Mouse (Mus musculus) MEL (cell line): ENCODE data around the gene Serinc3. TPM values are rescaled to one million over a fixed set of nuclear protein-coding genes. Genes with fewer than 3 reads are reported as not detected.

Source experiments
- DNase-seq: peaks from one replicate; pipeline ENCODE4 v3.0.0; 2011; ENCODE audit warnings: low read depth, low spot score
- H3K27ac ChIP-seq: 2 replicates; pipeline ENCODE4 v1.5.1; 2012; ENCODE audit warnings: low read depth, mild to moderate bottlenecking, control low read depth, low read length, moderate library complexity; ENCODE audit not compliant: control insufficient read depth
- H3K27me3 ChIP-seq, 2 experiments: fragments of 150-350 bp in 1 of 2; sonication (generic) in 1 of 2; 2 replicates each; pipeline ENCODE4 v1.6.1; 2012; ENCODE audit warnings: low read length in 2 of 2, mild to moderate bottlenecking in 2 of 2, improper control_type of control experiment in 1 of 2, moderate library complexity in 1 of 2; ENCODE audit not compliant: insufficient read depth in 2 of 2, control insufficient read depth in 1 of 2
- H3K36me3 ChIP-seq, 2 experiments: 2 replicates each; pipeline ENCODE4 v1.6.1; 2012 to 2014; ENCODE audit warnings: low read length in 2 of 2, improper control_type of control experiment in 1 of 2, inconsistent platforms in 1 of 2, mild to moderate bottlenecking in 1 of 2; ENCODE audit not compliant: insufficient read depth in 2 of 2, control insufficient read depth in 1 of 2
- H3K4me1 ChIP-seq, 2 experiments: fragments of 150-350 bp in 1 of 2; sonication (generic) in 1 of 2; 2 replicates each; pipeline ENCODE4 v1.6.1; 2012; ENCODE audit warnings: low read length in 2 of 2, improper control_type of control experiment in 1 of 2, mild to moderate bottlenecking in 1 of 2; ENCODE audit not compliant: insufficient read depth in 2 of 2, control insufficient read depth in 1 of 2
- H3K4me3 ChIP-seq, 2 experiments: fragments of 150-350 bp in 1 of 2; sonication (generic) in 1 of 2; 2 replicates each; pipeline ENCODE4 v1.5.1; 2012; ENCODE audit warnings: low read depth in 2 of 2, low read length in 2 of 2, mild to moderate bottlenecking in 2 of 2, moderate library complexity in 2 of 2, control low read depth in 1 of 2, improper control_type of control experiment in 1 of 2; ENCODE audit not compliant: control insufficient read depth in 1 of 2, insufficient read depth in 1 of 2
- H3K79me2 ChIP-seq: 2 replicates; pipeline ENCODE4 v1.6.1; 2012; ENCODE audit warnings: mild to moderate bottlenecking, low read length, moderate library complexity; ENCODE audit not compliant: control insufficient read depth, poor library complexity, insufficient read depth
- H3K9ac ChIP-seq: 2 replicates; pipeline ENCODE4 v1.6.1; 2012; ENCODE audit warnings: low read depth, mild to moderate bottlenecking, control low read depth, low read length, moderate library complexity; ENCODE audit not compliant: control insufficient read depth, poor library complexity, severe bottlenecking
- H3K9me3 ChIP-seq: fragments of 150-350 bp; sonication (generic); replicated peaks from 2 replicates; pipeline ENCODE4 v1.6.1; 2012; ENCODE audit warnings: mild to moderate bottlenecking, low read length, improper control_type of control experiment, moderate library complexity; ENCODE audit not compliant: insufficient read depth
- BHLHE40 ChIP-seq: IDR thresholded peaks from 2 replicates; pipeline ENCODE4 v1.6.1; 2012; ENCODE audit warnings: low read depth, mild to moderate bottlenecking, inconsistent platforms, low read length, improper control_type of control experiment, borderline replicate concordance
- CHD2 ChIP-seq: IDR thresholded peaks from 2 replicates; pipeline ENCODE4 v1.6.1; 2011; ENCODE audit warnings: low read length, improper control_type of control experiment
- GABPA ChIP-seq: IDR thresholded peaks from 2 replicates; pipeline ENCODE4 v1.6.1; 2012; ENCODE audit warnings: low read depth, mild to moderate bottlenecking, inconsistent platforms, low read length, improper control_type of control experiment, moderate library complexity
- GATA1 ChIP-seq: IDR thresholded peaks from 2 replicates; pipeline ENCODE4 v1.6.1; 2011; ENCODE audit warnings: low read depth, low read length, improper control_type of control experiment
- HCFC1 ChIP-seq: IDR thresholded peaks from 2 replicates; pipeline ENCODE4 v1.6.1; 2012; ENCODE audit warnings: low read depth, mild to moderate bottlenecking, inconsistent platforms, low read length, improper control_type of control experiment, moderate library complexity
- MAZ ChIP-seq: IDR thresholded peaks from 2 replicates; pipeline ENCODE4 v1.6.1; 2012; ENCODE audit warnings: low read depth, mild to moderate bottlenecking, inconsistent platforms, low read length, improper control_type of control experiment
- MEF2A ChIP-seq: IDR thresholded peaks from 2 replicates; pipeline ENCODE4 v1.6.1; 2014; ENCODE audit warnings: low read depth, mild to moderate bottlenecking, inconsistent platforms, low read length, improper control_type of control experiment; ENCODE audit not compliant: poor library complexity, insufficient replicate concordance, severe bottlenecking; ENCODE audit errors: extremely low read depth
- MXI1 ChIP-seq: IDR thresholded peaks from 2 replicates; pipeline ENCODE4 v1.6.1; 2011; ENCODE audit warnings: mild to moderate bottlenecking, low read depth, low read length, improper control_type of control experiment
- MYC ChIP-seq: IDR thresholded peaks from 2 replicates; pipeline ENCODE4 v1.6.1; 2011; ENCODE audit warnings: low read depth, mild to moderate bottlenecking, low read length, improper control_type of control experiment, moderate library complexity
- NELFE ChIP-seq: IDR thresholded peaks from 2 replicates; pipeline ENCODE4 v1.6.1; 2011; ENCODE audit warnings: low read depth, low read length, improper control_type of control experiment
- POLR2AphosphoS2 ChIP-seq: IDR thresholded peaks from 2 replicates; pipeline ENCODE4 v1.6.1; 2011; ENCODE audit warnings: low read length, improper control_type of control experiment
- POLR2AphosphoS5 ChIP-seq: IDR thresholded peaks from 2 replicates; pipeline ENCODE4 v1.6.1; 2012; ENCODE audit warnings: low read depth, borderline replicate concordance, mild to moderate bottlenecking, inconsistent platforms, low read length, moderate library complexity, mixed read lengths
- SIN3A ChIP-seq: IDR thresholded peaks from 2 replicates; pipeline ENCODE4 v1.6.1; 2012; ENCODE audit warnings: low read length, improper control_type of control experiment, inconsistent platforms
- SMC3 ChIP-seq: IDR thresholded peaks from 2 replicates; pipeline ENCODE4 v1.6.1; 2011; ENCODE audit warnings: low read depth, low read length, improper control_type of control experiment
- TCF12 ChIP-seq: IDR thresholded peaks from 2 replicates; pipeline ENCODE4 v1.6.1; 2014; ENCODE audit warnings: low read depth, mild to moderate bottlenecking, inconsistent platforms, low read length, improper control_type of control experiment, moderate library complexity
- USF2 ChIP-seq, 2 experiments: IDR thresholded peaks; 2 replicates each; pipeline ENCODE4 v1.6.1; 2011 to 2012; ENCODE audit warnings: improper control_type of control experiment in 2 of 2, low read length in 2 of 2, borderline replicate concordance in 1 of 2, inconsistent platforms in 1 of 2, low read depth in 1 of 2, mild to moderate bottlenecking in 1 of 2; ENCODE audit not compliant: insufficient read depth in 1 of 2
- ZC3H11A ChIP-seq: IDR thresholded peaks from 2 replicates; pipeline ENCODE4 v1.6.1; 2012; ENCODE audit warnings: low read depth, mild to moderate bottlenecking, inconsistent platforms, low read length, improper control_type of control experiment
- ZKSCAN1 ChIP-seq: IDR thresholded peaks from 2 replicates; pipeline ENCODE4 v1.6.1; 2012; ENCODE audit warnings: low read depth, mild to moderate bottlenecking, inconsistent platforms, low read length, improper control_type of control experiment, moderate library complexity
- ZMIZ1 ChIP-seq: IDR thresholded peaks from 2 replicates; pipeline ENCODE4 v1.6.1; 2012; ENCODE audit warnings: low read depth, mild to moderate bottlenecking, inconsistent platforms, low read length, improper control_type of control experiment, moderate library complexity
- polyA plus RNA-seq, 2 experiments: library from polyadenylated mRNA; stranded (reverse) in 1 of 2; unstranded in 1 of 2; fragments of >175 nt in 1 of 2; fragments of >200 nt in 1 of 2; gene quantifications; 2 replicates each; pipeline versions ENCODE4 v1.2.1 to v1.2.4; 2012; ENCODE audit warnings: low replicate concordance in 2 of 2, low read depth in 1 of 2; ENCODE audit not compliant: insufficient read length in 2 of 2, insufficient read depth in 1 of 2, missing spikeins in 1 of 2
- total RNA-seq: library from RNA; depleted of rRNA; stranded (reverse); fragments of 300-350 nt; gene quantifications from 2 replicates; pipeline ENCODE4 v1.2.3, GENCODE M21; 2012

Serinc3 gene
- total and polyA plus RNA-seq, 3 experiments: 348 to 650 (median 637) TPM

GRCm38 (mm10) chr2:163583226-163584087 is 61.5 kb downstream of the Serinc3 start:
- Histone ChIP-seq H3K36me3 (no peaks in the 10 kb centered on the region), H3K79me2 (no peaks in the 10 kb centered on the region), H3K27me3 (peaks cover 2 to 5% of the 10 kb centered on the region in 2 experiments; a peak in 2 of 4 replicates)
- TF ChIP-seq ZMIZ1 (no peak), ZKSCAN1 (no peak), MEF2A (no peak), CHD2 (no peak), POLR2AphosphoS5 (no peak), HCFC1 (no peak), SIN3A (no peak), SMC3 (no peak), ZC3H11A (no peak), MXI1 (no peak), USF2 (IDR thresholded peaks at IDR 0.05; ENCODE audit: borderline replicate concordance in 1 of 2, insufficient read depth in 1 of 2, low read depth in 1 of 2, low read length in 2 of 2) (no peak), NELFE (no peak), MYC (no peak), GABPA (no peak), POLR2AphosphoS2 (no peak), MAZ (no peak), GATA1 (no peak), TCF12 (no peak), BHLHE40 (no peak)
- TF ChIP-seq, all 39 proteins: peak for 0
- no peak for DNase-seq
- Histone ChIP-seq H3K4me3 (no peak overlapping the region), H3K4me1 (0 out of 4 replicates have a peak, but pooled peaks cover 0 to 4% of the 10 kb centered on the region in 2 experiments), H3K9ac (no peak overlapping the region), H3K9me3 (no peaks in the 10 kb centered on the region), H3K27ac (no peak overlapping the region)
